Mouse (Mus musculus) liver, embryonic 11.5 days (tissue): ENCODE data around the gene Ttll5. TPM values are rescaled to one million over a fixed set of nuclear protein-coding genes. Genes with fewer than 3 reads are reported as not detected.

ENCODE experiments used
- ATAC-seq: fragments of 200-750 bp; cut with Nextera tagmentation; replicated peaks from 2 replicates; pipeline ENCODE4 v1.8.0; 2017; ENCODE audit warnings: moderate number of reproducible peaks, mild to moderate bottlenecking, moderate TSS enrichment, moderate library complexity; ENCODE audit not compliant: low FRiP score
- DNase-seq: peaks from one replicate; pipeline ENCODE4 v3.0.0-alpha.2; 2017; ENCODE audit warnings: low spot score
- H3K27ac ChIP-seq: fragments of 300-500 bp; sonication (generic); 2 replicates; pipeline ENCODE4 v1.5.1; 2014; ENCODE audit warnings: mild to moderate bottlenecking, low read depth, low read length, control low read depth
- H3K27me3 ChIP-seq: fragments of 300-500 bp; sonication (generic); replicated peaks from 2 replicates; pipeline ENCODE4 v1.6.1; 2014; ENCODE audit warnings: low read length, mixed read lengths; ENCODE audit not compliant: control insufficient read depth, insufficient read depth
- H3K36me3 ChIP-seq: fragments of 300-500 bp; sonication (generic); 2 replicates; pipeline ENCODE4 v1.6.1; 2014; ENCODE audit warnings: mild to moderate bottlenecking, low read length, moderate library complexity, mixed read lengths; ENCODE audit not compliant: control insufficient read depth, insufficient read depth
- H3K4me1 ChIP-seq: fragments of 300-500 bp; sonication (generic); replicated peaks from 2 replicates; pipeline ENCODE4 v1.6.1; 2014; ENCODE audit warnings: low read length, mixed read lengths; ENCODE audit not compliant: control insufficient read depth, insufficient read depth
- H3K4me2 ChIP-seq: fragments of 300-500 bp; sonication (generic); 2 replicates; pipeline ENCODE4 v1.6.1; 2014; ENCODE audit warnings: mild to moderate bottlenecking, control low read depth, moderate library complexity
- H3K4me3 ChIP-seq: fragments of 300-500 bp; sonication (generic); 2 replicates; pipeline ENCODE4 v1.5.1; 2014; ENCODE audit warnings: low read depth, low read length, control low read depth
- H3K9ac ChIP-seq: fragments of 300-500 bp; sonication (generic); 2 replicates; pipeline ENCODE4 v1.6.1; 2014; ENCODE audit warnings: low read depth, low read length, control low read depth
- H3K9me3 ChIP-seq: fragments of 300-500 bp; sonication (generic); 2 replicates; pipeline ENCODE4 v1.6.1; 2016; ENCODE audit warnings: low read length, inconsistent platforms, mixed read lengths; ENCODE audit not compliant: control insufficient read depth
- WGBS: fragments of 180-500 bp; shearing (Covaris S2); extraction: QIAGEN DNeasy Blood & Tissue Kit; methylation state at CpG from one replicate; pipeline ENCODE4 v1.1.7; 2014; 5-methylcytosine and 5-hydroxymethylcytosine counted together
- polyA plus RNA-seq: library from polyadenylated mRNA; unstranded; fragments of >200 nt; fragmentation: Nextera tagmentation; extraction: Ambion mirVana; gene quantifications from 2 replicates; pipeline ENCODE4 v1.2.1, GENCODE M21; 2014

Ttll5 gene
- polyA plus RNA-seq, 1 experiment from 2014 or later: 14.6 TPM

DNA sequence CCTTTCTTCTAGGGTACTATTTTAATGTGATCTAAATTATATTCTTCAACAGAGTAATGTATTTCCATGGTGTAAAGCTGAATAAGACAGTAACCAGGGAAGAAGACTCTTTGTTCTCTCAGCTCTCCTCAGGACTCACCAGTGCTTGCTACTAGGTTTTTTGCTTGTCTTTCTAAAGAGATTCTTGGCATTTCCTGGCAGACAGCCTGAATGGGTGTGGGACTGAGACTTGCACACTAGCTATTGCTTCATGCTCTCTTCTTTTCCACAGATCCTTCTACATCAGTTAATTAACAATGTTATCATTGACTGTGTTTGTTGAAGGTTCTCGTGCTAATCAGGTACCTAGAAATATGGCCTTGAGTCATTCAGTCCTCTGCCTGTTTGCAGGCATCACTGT, 29.8 kb downstream of the Ttll5 start:
- H3K9me3 ChIP-seq: no peaks in the 10 kb centered on the region
- DNase-seq (no peak), ATAC-seq (no peak)
- H3K36me3 ChIP-seq: peaks cover 5% of the 10 kb centered on the region; the same call in 1 of the 2 replicates
- H3K27me3 ChIP-seq: no peaks in the 10 kb centered on the region
- H3K4me1 ChIP-seq: no peaks in the 10 kb centered on the region
- whole genome bisulfite sequencing: 82% methylated on average over 1 of the region's 1 CpGs
- no peak overlapping the region for H3K27ac ChIP-seq
- no peak overlapping the region for H3K9ac ChIP-seq
- H3K4me3 ChIP-seq: no peak overlapping the region
- no peak overlapping the region for H3K4me2 ChIP-seq

- Histone ChIP-seq H3K4me3 (no peak overlapping the region), H3K27ac (no peak overlapping the region), H3K9me3 (no peaks in the 10 kb centered on the region), H3K9ac (no peak overlapping the region), H3K4me2 (no peak overlapping the region), H3K4me1 (no peaks in the 10 kb centered on the region), H3K27me3 (no peaks in the 10 kb centered on the region), H3K36me3 (peaks cover 3% of the 10 kb centered on the region; the same call in 1 of the 2 replicates)
- DNase-seq (no peak), ATAC-seq (no peak)
- 86% methylated on average over 7 of the region's 7 CpGs for WGBS
These were observed 32.8 kb downstream of the Ttll5 start for GRCm38 (mm10) chr12:85857300-85857699.

DNA sequence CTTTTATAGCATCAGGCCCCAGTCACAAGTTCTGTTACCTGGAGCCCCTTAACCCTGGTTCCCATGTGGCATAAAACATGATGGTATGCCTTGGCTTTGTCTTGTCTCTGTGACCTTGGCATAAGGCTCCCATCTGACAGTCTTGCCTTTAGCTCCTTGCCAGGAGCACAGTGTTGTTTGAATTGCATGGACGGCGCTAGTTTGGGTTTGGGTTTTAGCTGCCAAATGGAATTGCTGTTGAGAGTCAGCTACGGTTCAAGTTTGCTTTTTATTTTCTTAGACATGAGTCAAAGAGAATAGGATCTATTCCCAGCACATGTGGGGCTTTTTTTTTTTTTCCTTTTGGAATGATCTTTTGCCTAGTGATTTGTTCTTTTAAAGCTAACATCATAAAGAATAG, 34.7 kb downstream of the Ttll5 start:
- H3K36me3 ChIP-seq: 0 out of 2 replicates have a peak, but pooled peaks cover 3% of the 10 kb centered on the region
- no peaks in the 10 kb centered on the region for H3K9me3 ChIP-seq
- DNase-seq: no peak
- no peak overlapping the region for H3K9ac ChIP-seq
- no peaks in the 10 kb centered on the region for H3K27me3 ChIP-seq
- H3K4me3 ChIP-seq: no peak overlapping the region
- H3K27ac ChIP-seq: no peak overlapping the region
- no peak for ATAC-seq
- H3K4me1 ChIP-seq: no peaks in the 10 kb centered on the region
- WGBS: 88% methylated on average over 3 of the region's 3 CpGs
- no peak overlapping the region for H3K4me2 ChIP-seq

DNA sequence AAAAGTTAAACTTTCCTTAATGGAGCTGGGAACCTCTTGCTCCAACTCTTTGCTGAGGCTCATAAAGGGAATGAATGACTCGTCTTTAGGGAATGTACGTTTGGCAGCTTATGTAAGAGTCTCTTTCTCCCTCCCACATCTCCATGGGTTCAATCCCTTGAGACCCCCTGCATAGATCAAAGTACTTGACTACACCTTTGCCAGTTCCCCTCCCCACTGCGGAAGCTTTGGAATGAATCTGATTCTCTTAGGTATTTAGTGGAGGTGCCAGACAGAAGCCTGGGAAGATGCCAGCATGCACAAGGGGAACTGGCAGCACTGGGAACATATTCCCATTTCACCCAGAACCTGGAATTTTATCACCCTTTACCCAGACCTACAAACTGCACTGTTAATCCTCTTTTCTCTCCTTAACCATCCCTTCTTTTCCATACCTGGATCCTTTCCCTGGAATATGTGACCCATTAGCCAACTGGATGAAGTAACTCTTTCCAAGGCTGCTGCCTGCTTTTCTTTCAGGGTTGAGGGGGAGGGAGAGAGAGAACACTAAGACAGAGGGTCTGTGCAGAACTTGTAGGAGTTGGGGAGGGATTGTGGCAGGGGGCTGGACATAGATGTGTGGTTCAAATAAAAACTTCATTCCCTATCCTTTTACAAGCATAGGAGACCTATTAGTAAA, 35.2 kb downstream of the Ttll5 start:
- H3K27me3 ChIP-seq: no peaks in the 10 kb centered on the region
- no peak overlapping the region for H3K9ac ChIP-seq
- WGBS: 59% methylated on average over 3 of the region's 3 CpGs
- H3K4me2 ChIP-seq: no peak overlapping the region
- DNase-seq (no peak), ATAC-seq (no peak)
- no peaks in the 10 kb centered on the region for H3K9me3 ChIP-seq
- H3K27ac ChIP-seq: no peak overlapping the region
- no peak overlapping the region for H3K4me3 ChIP-seq
- 0 out of 2 replicates have a peak, but pooled peaks cover 3% of the 10 kb centered on the region for H3K36me3 ChIP-seq
- H3K4me1 ChIP-seq: no peaks in the 10 kb centered on the region

- no peaks in the 10 kb centered on the region for H3K9me3 ChIP-seq
- no peak for DNase-seq
- no peaks in the 10 kb centered on the region for H3K36me3 ChIP-seq
- WGBS: 57% methylated on average over 2 of the region's 2 CpGs
- H3K9ac ChIP-seq: no peak overlapping the region
- H3K4me2 ChIP-seq: no peak overlapping the region
- no peak overlapping the region for H3K4me3 ChIP-seq
- H3K27me3 ChIP-seq: no peaks in the 10 kb centered on the region
- no peak for ATAC-seq
- H3K27ac ChIP-seq: no peak overlapping the region
- H3K4me1 ChIP-seq: no peaks in the 10 kb centered on the region
These were observed 38.1 kb downstream of the Ttll5 start for GRCm38 (mm10) chr12:85862514-85862913.

DNA sequence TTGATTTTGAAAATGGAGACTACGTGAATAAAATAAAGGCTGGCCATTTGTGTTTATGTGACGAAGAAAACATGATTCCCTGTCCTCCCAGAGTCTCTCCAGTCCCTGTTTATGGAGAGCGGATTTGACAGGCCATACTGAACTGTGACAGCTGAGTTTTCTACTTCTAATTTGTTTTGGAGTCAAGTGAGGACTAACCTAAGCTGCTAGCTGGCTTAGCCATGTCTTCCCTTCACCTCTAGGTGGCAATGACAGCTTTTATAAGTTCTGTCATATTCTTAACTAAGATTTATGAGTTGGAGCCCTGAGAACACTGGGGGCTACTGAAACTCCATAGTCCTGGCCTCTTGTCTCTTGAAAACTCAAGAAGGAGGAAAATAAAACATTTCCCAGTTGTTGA, 41.1 kb downstream of the Ttll5 start:
- no peak for DNase-seq
- Histone ChIP-seq H3K4me3 (no peak overlapping the region), H3K9ac (no peak overlapping the region), H3K9me3 (no peaks in the 10 kb centered on the region), H3K27ac (no peak overlapping the region), H3K36me3 (no peaks in the 10 kb centered on the region), H3K4me2 (no peak overlapping the region), H3K27me3 (no peaks in the 10 kb centered on the region), H3K4me1 (no peaks in the 10 kb centered on the region)
- WGBS: 91% methylated on average over 3 of the region's 3 CpGs
- no peak for ATAC-seq

GRCm38 (mm10) chr12:85866624-85867023, 42.2 kb downstream of the Ttll5 start:
- no peaks in the 10 kb centered on the region for H3K4me1 ChIP-seq
- H3K9me3 ChIP-seq: no peaks in the 10 kb centered on the region
- H3K4me3 ChIP-seq: no peak overlapping the region
- H3K36me3 ChIP-seq: no peaks in the 10 kb centered on the region
- no peak for ATAC-seq
- DNase-seq: no peak
- no peak overlapping the region for H3K9ac ChIP-seq
- 85% methylated on average over 4 of the region's 4 CpGs for WGBS
- no peaks in the 10 kb centered on the region for H3K27me3 ChIP-seq
- H3K27ac ChIP-seq: no peak overlapping the region
- H3K4me2 ChIP-seq: no peak overlapping the region

- no peaks in the 10 kb centered on the region for H3K4me1 ChIP-seq
- H3K4me2 ChIP-seq: no peak overlapping the region
- no peak overlapping the region for H3K4me3 ChIP-seq
- no peaks in the 10 kb centered on the region for H3K27me3 ChIP-seq
- DNase-seq (no peak), ATAC-seq (no peak)
- H3K9me3 ChIP-seq: no peaks in the 10 kb centered on the region
- no peaks in the 10 kb centered on the region for H3K36me3 ChIP-seq
- H3K9ac ChIP-seq: no peak overlapping the region
- no peak overlapping the region for H3K27ac ChIP-seq
These were observed 42.7 kb downstream of the Ttll5 start for GRCm38 (mm10) chr12:85867125-85867524.

DNA sequence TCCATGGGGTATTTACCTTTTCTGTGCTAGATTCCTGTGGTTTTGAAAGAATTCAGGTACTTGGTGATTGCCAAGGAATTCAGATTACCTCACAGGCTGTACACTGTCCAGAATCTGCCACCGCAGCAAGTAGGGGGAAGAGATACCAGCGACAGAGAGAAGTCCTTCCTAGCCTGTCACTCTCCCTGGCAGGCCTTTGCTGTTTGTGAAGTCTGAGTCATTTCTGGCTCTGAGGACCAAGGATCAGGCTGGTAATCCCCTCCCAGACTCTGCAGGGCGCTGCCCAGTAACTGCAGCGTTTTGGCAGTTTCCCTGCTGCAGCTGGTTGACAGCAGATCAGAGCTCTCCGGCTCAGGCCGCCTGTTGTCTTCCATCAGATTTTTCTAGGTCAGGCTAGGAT, 45.0 kb downstream of the Ttll5 start:
- H3K27ac ChIP-seq: no peak overlapping the region
- no peaks in the 10 kb centered on the region; the same call in 1 of the 2 replicates for H3K36me3 ChIP-seq
- WGBS: 59% methylated on average over 6 of the region's 6 CpGs
- no peaks in the 10 kb centered on the region for H3K9me3 ChIP-seq
- ATAC-seq (no peak), DNase-seq (no peak)
- no peak overlapping the region for H3K9ac ChIP-seq
- H3K4me3 ChIP-seq: no peak overlapping the region
- H3K4me1 ChIP-seq: no peaks in the 10 kb centered on the region
- H3K4me2 ChIP-seq: no peak overlapping the region
- no peaks in the 10 kb centered on the region for H3K27me3 ChIP-seq
